Mouse (Mus musculus) liver, embryonic 11.5 days (tissue): ENCODE measurements around the gene Zfp663. TPM values are rescaled to one million over a fixed set of nuclear protein-coding genes. Genes with fewer than 3 reads are reported as not detected.

Experiments
- ATAC-seq: fragments of 200-750 bp; cut with Nextera tagmentation; replicated peaks from 2 replicates; pipeline ENCODE4 v1.8.0; 2017; ENCODE audit warnings: moderate number of reproducible peaks, mild to moderate bottlenecking, moderate TSS enrichment, moderate library complexity; ENCODE audit not compliant: low FRiP score
- DNase-seq: peaks from one replicate; pipeline ENCODE4 v3.0.0-alpha.2; 2017; ENCODE audit warnings: low spot score
- H3K27ac ChIP-seq: fragments of 300-500 bp; sonication (generic); 2 replicates; pipeline ENCODE4 v1.5.1; 2014; ENCODE audit warnings: mild to moderate bottlenecking, low read depth, low read length, control low read depth
- H3K27me3 ChIP-seq: fragments of 300-500 bp; sonication (generic); replicated peaks from 2 replicates; pipeline ENCODE4 v1.6.1; 2014; ENCODE audit warnings: low read length, mixed read lengths; ENCODE audit not compliant: control insufficient read depth, insufficient read depth
- H3K36me3 ChIP-seq: fragments of 300-500 bp; sonication (generic); 2 replicates; pipeline ENCODE4 v1.6.1; 2014; ENCODE audit warnings: mild to moderate bottlenecking, low read length, moderate library complexity, mixed read lengths; ENCODE audit not compliant: control insufficient read depth, insufficient read depth
- H3K4me1 ChIP-seq: fragments of 300-500 bp; sonication (generic); replicated peaks from 2 replicates; pipeline ENCODE4 v1.6.1; 2014; ENCODE audit warnings: low read length, mixed read lengths; ENCODE audit not compliant: control insufficient read depth, insufficient read depth
- H3K4me2 ChIP-seq: fragments of 300-500 bp; sonication (generic); 2 replicates; pipeline ENCODE4 v1.6.1; 2014; ENCODE audit warnings: mild to moderate bottlenecking, control low read depth, moderate library complexity
- H3K4me3 ChIP-seq: fragments of 300-500 bp; sonication (generic); 2 replicates; pipeline ENCODE4 v1.5.1; 2014; ENCODE audit warnings: low read depth, low read length, control low read depth
- H3K9ac ChIP-seq: fragments of 300-500 bp; sonication (generic); 2 replicates; pipeline ENCODE4 v1.6.1; 2014; ENCODE audit warnings: low read depth, low read length, control low read depth
- H3K9me3 ChIP-seq: fragments of 300-500 bp; sonication (generic); 2 replicates; pipeline ENCODE4 v1.6.1; 2016; ENCODE audit warnings: low read length, inconsistent platforms, mixed read lengths; ENCODE audit not compliant: control insufficient read depth
- WGBS: fragments of 180-500 bp; shearing (Covaris S2); extraction: QIAGEN DNeasy Blood & Tissue Kit; methylation state at CpG from one replicate; pipeline ENCODE4 v1.1.7; 2014; 5-methylcytosine and 5-hydroxymethylcytosine counted together
- polyA plus RNA-seq: library from polyadenylated mRNA; unstranded; fragments of >200 nt; fragmentation: Nextera tagmentation; extraction: Ambion mirVana; gene quantifications from 2 replicates; pipeline ENCODE4 v1.2.1, GENCODE M21; 2014

Zfp663 gene
- polyA plus RNA-seq, 1 experiment from 2014 or later, result 0.07 TPM

- WGBS, result 13% methylated on average over 21 of the region's 21 CpGs
- ATAC-seq (no peak), DNase-seq (peak; percentile 62)
- no peak overlapping the region for H3K9ac ChIP-seq
- H3K9me3 ChIP-seq, result no peaks in the 10 kb centered on the region
- H3K27ac ChIP-seq, result no peak overlapping the region
- no peaks in the 10 kb centered on the region for H3K36me3 ChIP-seq
- H3K4me1 ChIP-seq, result peaks cover 9% of the 10 kb centered on the region
- H3K4me3 ChIP-seq, result no peak overlapping the region
- peak overlapping the region; percentile 8; the same call in 1 of the 2 replicates for H3K4me2 ChIP-seq
- H3K27me3 ChIP-seq, result peaks cover 16% of the 10 kb centered on the region
These were observed 4.0 kb downstream of the Zfp663 start for GRCm38 (mm10) chr2:165364334-165365091.

GRCm38 (mm10) chr2:165363282-165363681 lies 5.2 kb downstream of the Zfp663 start:
- peaks cover 9% of the 10 kb centered on the region for H3K27me3 ChIP-seq
- no peaks in the 10 kb centered on the region for H3K9me3 ChIP-seq
- 86% methylated on average over 6 of the region's 6 CpGs for WGBS

GRCm38 (mm10) chr2:165360861-165361260 lies 7.7 kb downstream of the Zfp663 start:
- no peaks in the 10 kb centered on the region for H3K9me3 ChIP-seq
- H3K27me3 ChIP-seq, result peaks cover 6% of the 10 kb centered on the region; the same call in 1 of the 2 replicates
- H3K4me3 ChIP-seq, result no peak overlapping the region
- H3K9ac ChIP-seq, result no peak overlapping the region
- 0% methylated on average over 1 of the region's 1 CpGs for WGBS
- H3K4me2 ChIP-seq, result no peak overlapping the region
- no peaks in the 10 kb centered on the region; the same call in 1 of the 2 replicates for H3K4me1 ChIP-seq
- H3K36me3 ChIP-seq, result no peaks in the 10 kb centered on the region
- peak; percentile 48 for DNase-seq
- no peak for ATAC-seq
- H3K27ac ChIP-seq, result no peak overlapping the region

More at GRCm38 (mm10) chr2:165363282-165363681, 5.2 kb downstream of the Zfp663 start:
- H3K4me2 ChIP-seq, result no peak overlapping the region
- no peak overlapping the region for H3K9ac ChIP-seq
- ATAC-seq (no peak), DNase-seq (no peak)
- no peak overlapping the region for H3K27ac ChIP-seq
- H3K36me3 ChIP-seq, result no peaks in the 10 kb centered on the region
- H3K4me1 ChIP-seq, result peaks cover 6% of the 10 kb centered on the region; the same call in 1 of the 2 replicates
- no peak overlapping the region for H3K4me3 ChIP-seq

GRCm38 (mm10) chr2:165351828-165352513 lies 16.6 kb downstream of the Zfp663 start:
- Histone ChIP-seq H3K27me3 (no peaks in the 10 kb centered on the region), H3K9ac (no peak overlapping the region), H3K4me3 (no peak overlapping the region), H3K9me3 (peaks cover 9% of the 10 kb centered on the region), H3K4me1 (no peaks in the 10 kb centered on the region), H3K36me3 (no peaks in the 10 kb centered on the region), H3K4me2 (no peak overlapping the region), H3K27ac (no peak overlapping the region)
- DNase-seq, result no peak
- no peak for ATAC-seq
- WGBS, result 85% methylated on average over 20 of the region's 20 CpGs

GRCm38 (mm10) chr2:165349466-165349865 lies 19.1 kb downstream of the Zfp663 start:
- no peak overlapping the region for H3K27ac ChIP-seq
- no peak for DNase-seq
- no peaks in the 10 kb centered on the region for H3K4me1 ChIP-seq
- no peaks in the 10 kb centered on the region for H3K36me3 ChIP-seq
- H3K4me2 ChIP-seq, result no peak overlapping the region
- WGBS, result 30% methylated on average over 8 of the region's 8 CpGs
- ATAC-seq, result no peak
- no peaks in the 10 kb centered on the region for H3K27me3 ChIP-seq
- peaks cover 9% of the 10 kb centered on the region for H3K9me3 ChIP-seq
- no peak overlapping the region for H3K9ac ChIP-seq
- no peak overlapping the region for H3K4me3 ChIP-seq

- no peak for ATAC-seq
- 79% methylated on average over 5 of the region's 5 CpGs for WGBS
- no peaks in the 10 kb centered on the region for H3K9me3 ChIP-seq
- no peaks in the 10 kb centered on the region for H3K4me1 ChIP-seq
- no peak overlapping the region for H3K4me3 ChIP-seq
- no peak overlapping the region for H3K4me2 ChIP-seq
- H3K27ac ChIP-seq, result no peak overlapping the region
- no peaks in the 10 kb centered on the region for H3K27me3 ChIP-seq
- H3K36me3 ChIP-seq, result no peaks in the 10 kb centered on the region
- DNase-seq, result no peak
- no peak overlapping the region for H3K9ac ChIP-seq
These were observed 22.3 kb downstream of the Zfp663 start for GRCm38 (mm10) chr2:165346180-165346579.

GRCm38 (mm10) chr2:165337191-165337590 lies 31.3 kb downstream of the Zfp663 start:
- ATAC-seq, result no peak
- Histone ChIP-seq H3K9ac (no peak overlapping the region), H3K9me3 (no peaks in the 10 kb centered on the region), H3K36me3 (no peaks in the 10 kb centered on the region), H3K4me3 (no peak overlapping the region), H3K27ac (no peak overlapping the region), H3K4me2 (no peak overlapping the region), H3K4me1 (no peaks in the 10 kb centered on the region), H3K27me3 (no peaks in the 10 kb centered on the region)
- no peak for DNase-seq
- WGBS, result 27% methylated on average over 3 of the region's 3 CpGs

GRCm38 (mm10) chr2:165332610-165333210 lies 35.8 kb downstream of the Zfp663 start:
- H3K9me3 ChIP-seq, result no peaks in the 10 kb centered on the region
- H3K4me1 ChIP-seq, result peaks cover 8% of the 10 kb centered on the region
- no peaks in the 10 kb centered on the region for H3K27me3 ChIP-seq
- H3K4me3 ChIP-seq, result no peak overlapping the region
- WGBS, result 51% methylated on average over 14 of the region's 14 CpGs
- DNase-seq, result no peak
- no peak for ATAC-seq
- 0 out of 2 replicates have a peak overlapping the region, but pooled peaks have one; percentile 16 for H3K4me2 ChIP-seq
- H3K36me3 ChIP-seq, result no peaks in the 10 kb centered on the region
- H3K27ac ChIP-seq, result no peak overlapping the region
- H3K9ac ChIP-seq, result no peak overlapping the region
